Mouse (Mus musculus) embryonic stem cell, embryonic (primary cell): ENCODE measurements around the gene Kif26b.

Source experiments
- CTCF ChIA-PET, 4 experiments: fragments of 300-600 bp in 2 of 4; fragments of 350-600 bp in 2 of 4; sonication (Branson Sonifier 250); formaldehyde crosslinking; loops; one replicate each; lab custom pipeline; 2022; ENCODE audit warnings: inconsistent platforms in 2 of 4; lab: Charles Lee
- POLR2A ChIA-PET, 4 experiments: fragments of 300-600 bp in 2 of 4; fragments of 350-600 bp in 2 of 4; sonication (Branson Sonifier 250); formaldehyde crosslinking; loops; one replicate each; lab custom pipeline; 2022; ENCODE audit warnings: antibody characterized with exemption in 4 of 4, inconsistent platforms in 1 of 4; lab: Charles Lee

Kif26b gene

DNA sequence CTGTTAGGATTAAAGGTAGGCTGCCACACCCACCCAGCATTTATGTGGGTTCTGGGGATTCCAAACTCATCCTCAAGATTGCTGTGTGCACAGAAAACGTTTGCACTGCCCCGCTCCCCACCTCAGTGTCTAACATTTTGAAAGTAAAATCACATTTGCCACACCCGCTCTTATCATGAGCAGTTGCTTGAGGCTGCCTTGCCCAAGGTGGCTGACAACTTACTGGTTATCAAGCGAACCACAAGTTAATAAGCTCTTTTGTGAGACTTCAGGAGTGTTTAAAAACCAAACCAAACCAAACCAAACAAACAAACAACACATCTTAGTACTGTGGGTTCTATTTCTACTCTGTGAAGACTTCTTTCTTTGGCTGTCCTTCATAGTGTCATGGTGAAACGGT lies 101.1 kb downstream of the Kif26b start:
- ChIA-PET CTCF (interaction anchor here in 1 of 4 experiments (0.7 kb wide), 1 partner anchor 134 kb away, joined by 3 read pairs; no protein-coding TSS in a partner anchor), POLR2A (interaction anchor here in 1 of 4 experiments (0.7 kb wide), 1 partner anchor 281 kb away, joined by 3 read pairs; no protein-coding TSS in a partner anchor)

DNA sequence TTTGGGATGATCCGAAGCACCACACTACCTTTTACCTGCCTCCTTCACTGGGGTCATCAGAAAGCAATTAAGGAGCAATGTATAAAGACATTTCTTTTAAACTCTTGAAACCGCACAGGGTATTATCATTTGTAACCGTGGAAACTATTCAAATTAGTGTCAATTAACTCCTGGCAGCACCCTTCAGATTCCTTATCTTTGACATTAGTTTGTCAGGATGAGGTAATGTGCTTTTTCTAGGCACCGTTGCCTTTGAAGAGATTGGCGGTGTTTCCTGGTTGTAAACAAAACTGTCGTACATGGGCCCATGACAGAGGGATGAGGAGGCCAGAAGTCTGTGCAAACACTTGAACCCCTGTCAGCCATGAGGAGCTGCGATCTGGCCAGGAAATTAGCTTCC lies 102.9 kb downstream of the Kif26b start:
- ChIA-PET POLR2A (no interaction called here), CTCF (no interaction called here)

DNA sequence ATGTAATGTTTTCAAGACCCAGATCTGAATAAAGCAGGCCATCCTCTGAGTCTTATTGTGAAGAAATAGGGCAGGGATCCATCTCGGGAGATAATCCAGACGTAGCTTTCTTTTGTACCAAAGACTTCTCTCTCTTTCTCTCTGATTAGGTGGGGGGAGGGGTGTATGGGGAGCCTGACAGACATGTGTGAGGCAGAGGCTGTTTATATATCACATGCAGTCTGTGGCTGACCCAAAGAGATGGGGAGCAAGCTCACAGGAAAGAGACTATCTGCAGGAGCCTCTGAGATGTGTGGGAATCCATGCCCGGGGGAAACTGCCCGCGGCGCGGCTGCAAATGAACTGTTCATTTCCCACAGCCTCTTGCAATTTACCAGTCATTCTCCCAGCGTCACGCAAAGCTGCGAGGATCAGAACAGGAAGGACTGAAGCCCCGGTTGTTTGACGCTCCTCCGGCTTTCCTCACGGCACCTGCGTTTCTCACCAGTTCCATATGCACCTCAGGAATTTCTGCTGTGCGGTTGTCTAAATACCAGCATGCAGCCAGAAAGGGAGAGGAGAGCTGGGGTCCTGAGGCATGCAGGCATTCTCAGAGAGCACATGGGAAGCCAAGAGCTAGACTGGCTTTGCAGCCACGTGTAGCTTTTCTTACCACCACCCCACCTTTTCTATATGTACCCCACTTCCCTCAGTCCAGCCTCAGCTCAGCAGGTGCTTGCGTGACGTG lies 105.6 kb downstream of the Kif26b start:
- CTCF ChIA-PET: no interaction called here
- POLR2A ChIA-PET: no interaction called here

DNA sequence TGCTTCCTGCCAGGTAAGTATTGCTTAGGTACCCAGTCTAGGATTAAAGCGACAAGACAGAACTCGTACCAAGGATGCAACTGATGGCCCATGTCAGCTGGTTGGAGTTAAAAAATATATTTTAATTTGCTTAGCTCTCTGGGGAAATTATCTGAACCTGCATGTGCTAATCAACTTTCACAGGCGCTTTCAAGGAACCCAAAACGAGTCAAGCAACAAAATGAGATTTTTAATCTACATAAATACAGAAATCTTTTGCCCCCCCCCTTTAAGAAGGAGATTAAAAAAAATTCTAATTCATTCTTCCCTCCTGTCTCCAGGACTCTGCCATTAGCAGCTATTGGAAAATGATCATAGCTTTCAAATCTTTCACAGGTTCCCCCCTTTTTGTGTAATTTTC lies 106.5 kb downstream of the Kif26b start:
- ChIA-PET POLR2A (interaction anchor here in 1 of 4 experiments (0.6 kb wide), 1 partner anchor 581 kb away, joined by 3 read pairs; no protein-coding TSS in a partner anchor), CTCF (interaction anchor here in 1 of 4 experiments (0.6 kb wide), 1 partner anchor 11 kb away, joined by 5 read pairs; no protein-coding TSS in a partner anchor)

DNA sequence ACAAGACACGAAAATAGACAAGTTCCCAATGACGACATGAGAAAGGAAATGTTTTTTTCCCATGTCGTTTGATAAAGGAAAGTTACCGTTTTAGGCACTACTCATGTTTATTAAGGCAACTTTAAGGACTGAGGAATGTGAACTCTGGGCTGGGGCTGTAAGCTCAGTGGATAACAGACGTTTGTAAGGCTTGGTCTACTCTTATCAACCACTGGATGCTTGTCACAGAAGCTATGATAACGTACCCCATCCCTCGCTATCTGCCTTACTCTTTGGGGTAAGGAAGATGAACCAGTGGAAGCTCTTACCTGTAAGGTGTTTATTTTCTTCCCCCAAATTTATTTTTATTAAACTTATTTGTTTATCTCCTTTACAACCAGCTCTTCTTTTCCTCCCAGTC lies 108.4 kb downstream of the Kif26b start:
- CTCF ChIA-PET: interaction anchor here in 1 of 4 experiments (0.7 kb wide), 1 partner anchor 1430 kb away, joined by 3 read pairs; no protein-coding TSS in a partner anchor
- POLR2A ChIA-PET: interaction anchor here in 1 of 4 experiments (0.6 kb wide), 1 partner anchor 47 kb away, joined by 3 read pairs; no protein-coding TSS in a partner anchor

DNA sequence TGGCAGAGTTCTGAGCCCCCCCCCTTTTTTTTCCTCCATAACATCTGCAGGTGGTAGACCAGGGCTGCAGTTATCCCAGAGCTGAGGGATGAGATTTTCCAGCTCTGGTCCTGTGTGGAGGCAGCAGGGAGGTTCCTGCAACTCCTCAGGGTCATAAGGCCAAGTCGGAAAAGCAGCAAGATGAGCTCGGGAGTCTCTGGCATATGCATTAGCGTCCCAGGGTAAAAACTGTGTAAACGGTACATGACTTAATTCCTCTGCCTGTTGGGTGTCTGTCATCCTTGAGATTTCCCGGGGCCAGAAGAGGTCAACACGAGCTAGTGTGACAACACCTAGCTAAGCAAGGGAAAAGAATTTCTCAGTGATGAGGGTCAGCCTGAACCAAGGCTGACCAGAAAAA lies 111.0 kb downstream of the Kif26b start:
- POLR2A ChIA-PET: interaction anchor here in 1 of 4 experiments (0.5 kb wide), 1 partner anchor 58 kb away, joined by 3 read pairs; no protein-coding TSS in a partner anchor
- CTCF ChIA-PET: no interaction called here

DNA sequence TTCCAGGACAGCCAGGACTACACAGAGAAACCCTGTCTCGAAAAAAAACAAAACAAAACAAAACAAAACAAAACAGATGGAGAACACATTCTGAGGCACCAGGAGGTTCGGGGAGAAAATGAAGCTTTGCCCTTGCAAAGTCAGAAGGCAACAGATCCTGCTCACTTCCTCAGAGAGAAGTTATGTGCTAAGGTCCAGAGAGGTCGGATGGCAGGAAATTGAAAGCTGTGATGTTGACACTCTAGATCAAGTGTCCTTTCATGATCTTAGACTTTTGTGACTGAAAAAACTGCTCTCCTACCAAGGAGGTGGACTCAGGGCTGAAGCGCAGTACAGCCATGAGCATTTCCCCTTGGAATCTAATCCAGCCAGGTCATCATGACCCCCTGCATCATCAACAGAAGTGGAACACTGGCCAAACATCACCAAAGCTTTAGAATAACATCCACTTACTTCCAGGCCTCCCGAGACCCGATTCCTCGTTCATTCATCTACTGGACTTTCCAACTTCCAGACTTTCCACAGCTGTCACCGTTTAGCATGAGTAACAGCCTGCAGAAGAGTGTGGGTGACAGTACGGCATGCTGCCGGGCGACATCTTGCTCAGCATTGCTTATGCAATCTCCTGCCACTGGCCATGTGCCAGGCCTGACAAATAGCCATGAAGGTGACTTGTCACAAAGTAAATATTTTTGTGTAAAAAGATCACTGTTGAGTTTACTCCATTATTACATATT lies 112.0 kb downstream of the Kif26b start:
- CTCF ChIA-PET: no interaction called here

DNA sequence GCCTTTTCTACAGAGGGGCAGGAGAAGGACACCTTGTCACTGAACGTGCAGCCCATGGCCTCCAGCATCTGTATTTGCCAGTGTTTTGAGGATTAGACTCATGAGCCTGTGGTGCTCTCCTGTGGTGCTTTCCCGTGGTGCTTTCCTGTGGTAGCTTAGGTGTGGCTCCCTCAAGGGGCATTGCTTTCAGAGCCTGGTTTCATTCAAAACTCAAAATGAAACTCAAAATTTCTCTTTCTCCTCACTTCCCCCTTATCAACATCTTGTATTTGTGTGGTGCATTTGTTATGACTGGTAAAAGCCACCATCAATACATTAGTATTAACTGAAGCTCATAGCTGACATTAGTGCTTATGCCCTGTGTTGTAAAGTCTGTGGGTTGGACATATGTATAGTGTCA lies 112.9 kb downstream of the Kif26b start:
- POLR2A ChIA-PET: no interaction called here
- CTCF ChIA-PET: interaction anchor here in 1 of 4 experiments (1.4 kb wide), 1 partner anchor 111 kb away, joined by 4 read pairs; no protein-coding TSS in a partner anchor

More for the DNA sequence above, 112.0 kb downstream of the Kif26b start:
- POLR2A ChIA-PET: interaction anchor here in 1 of 4 experiments (0.5 kb wide), 1 partner anchor 59 kb away, joined by 3 read pairs; no protein-coding TSS in a partner anchor

DNA sequence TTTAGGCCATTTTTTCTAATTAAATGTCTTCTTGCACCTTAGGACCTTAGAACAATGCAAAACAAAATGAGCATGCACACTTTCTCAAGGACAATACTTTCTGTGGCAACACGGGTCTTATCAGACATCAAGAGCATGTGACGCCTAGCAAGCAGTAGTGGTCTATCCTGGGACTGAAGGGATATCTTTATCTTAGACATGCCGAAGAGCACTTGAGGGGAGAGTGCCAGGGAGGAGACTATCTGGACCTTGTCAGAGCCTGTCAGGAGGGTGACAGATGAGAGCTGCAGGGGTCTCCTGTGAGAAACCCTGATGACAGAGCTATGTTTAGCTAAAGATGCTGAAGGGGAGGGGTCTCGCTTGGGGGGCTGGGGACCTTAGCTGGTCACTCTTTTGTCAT lies 116.0 kb downstream of the Kif26b start:
- POLR2A ChIA-PET: no interaction called here
- CTCF ChIA-PET: no interaction called here

DNA sequence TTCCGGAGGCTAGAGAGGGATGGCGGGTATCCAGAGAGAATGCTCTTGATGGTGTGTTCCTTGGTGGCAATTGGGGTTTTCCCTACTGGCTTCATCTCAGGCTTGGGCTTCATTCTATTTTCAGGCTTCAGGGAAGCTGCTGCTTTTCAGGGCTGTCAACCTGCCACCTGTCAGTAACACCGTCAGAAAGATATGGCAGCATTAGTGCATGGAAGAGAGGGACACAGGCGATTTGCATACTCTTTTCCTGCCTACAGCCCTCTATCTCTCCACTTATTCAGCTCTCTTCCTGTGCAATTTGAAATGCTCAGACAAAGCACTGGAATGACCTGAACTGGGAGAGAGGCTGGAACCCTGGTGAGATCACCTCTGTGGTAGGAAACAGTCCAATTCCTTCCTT lies 117.7 kb downstream of the Kif26b start:
- POLR2A ChIA-PET: no interaction called here
- CTCF ChIA-PET: no interaction called here

DNA sequence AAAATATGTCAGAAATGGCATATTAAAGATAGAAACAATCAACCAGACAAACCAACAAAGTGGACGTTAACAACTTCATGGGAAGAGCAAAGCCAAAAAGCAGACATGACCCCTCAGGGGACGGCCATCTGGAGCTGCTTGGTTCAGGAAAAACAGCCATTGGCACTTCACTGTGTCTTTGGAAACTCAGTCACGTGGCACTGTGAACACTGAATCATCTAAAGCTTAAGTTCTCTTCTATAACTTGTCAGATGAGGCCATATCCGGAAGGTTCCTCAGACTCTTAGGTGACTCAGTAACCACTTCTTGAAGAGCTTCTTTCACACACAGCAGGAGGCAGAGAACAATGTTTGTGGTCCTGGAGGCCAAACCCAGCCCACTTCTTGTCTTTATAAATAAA lies 126.6 kb downstream of the Kif26b start:
- ChIA-PET POLR2A (no interaction called here), CTCF (no interaction called here)

DNA sequence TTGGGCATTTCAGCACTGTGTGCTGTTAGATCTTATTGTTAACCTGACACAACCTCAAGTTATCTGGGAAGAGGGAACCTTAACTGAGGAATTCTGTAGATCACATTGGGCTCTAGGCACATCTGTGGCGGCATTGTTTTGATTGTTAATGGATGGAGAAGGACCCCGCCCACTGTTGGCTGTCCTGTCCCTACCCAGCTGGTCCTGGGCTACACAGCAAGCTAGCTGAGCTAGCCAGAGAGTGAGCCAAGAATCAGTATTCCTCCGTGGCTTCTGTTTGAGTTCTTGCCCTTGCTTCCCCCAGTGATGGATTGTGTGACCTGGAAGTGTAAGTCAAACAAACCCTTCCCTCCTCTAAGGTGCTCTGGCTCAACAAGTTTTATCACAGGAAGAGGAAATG lies 132.1 kb downstream of the Kif26b start:
- POLR2A ChIA-PET: interaction anchor here in 1 of 4 experiments (0.7 kb wide), 1 partner anchor 612 kb away, joined by 3 read pairs; no protein-coding TSS in a partner anchor
- CTCF ChIA-PET: no interaction called here

DNA sequence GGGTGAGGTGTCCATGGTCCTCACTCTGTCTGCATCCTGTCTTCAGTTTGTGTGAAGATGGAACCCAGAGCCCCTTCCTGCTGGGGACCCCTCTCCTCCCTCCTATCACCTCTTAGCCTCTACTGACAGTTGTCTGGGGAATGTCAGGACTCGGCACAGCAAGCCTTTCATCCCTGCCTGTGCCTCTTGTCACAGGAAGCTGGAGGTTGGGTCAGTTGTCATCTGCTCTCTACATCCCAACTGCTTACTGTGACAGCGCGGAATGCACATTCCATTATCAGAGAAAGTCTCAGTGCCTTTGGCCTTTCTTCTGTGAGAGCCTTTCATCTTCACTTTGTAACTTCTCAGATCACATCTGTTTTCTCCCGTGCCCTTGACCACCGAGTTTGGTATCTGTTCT lies 132.6 kb downstream of the Kif26b start:
- POLR2A ChIA-PET: no interaction called here
- CTCF ChIA-PET: no interaction called here

DNA sequence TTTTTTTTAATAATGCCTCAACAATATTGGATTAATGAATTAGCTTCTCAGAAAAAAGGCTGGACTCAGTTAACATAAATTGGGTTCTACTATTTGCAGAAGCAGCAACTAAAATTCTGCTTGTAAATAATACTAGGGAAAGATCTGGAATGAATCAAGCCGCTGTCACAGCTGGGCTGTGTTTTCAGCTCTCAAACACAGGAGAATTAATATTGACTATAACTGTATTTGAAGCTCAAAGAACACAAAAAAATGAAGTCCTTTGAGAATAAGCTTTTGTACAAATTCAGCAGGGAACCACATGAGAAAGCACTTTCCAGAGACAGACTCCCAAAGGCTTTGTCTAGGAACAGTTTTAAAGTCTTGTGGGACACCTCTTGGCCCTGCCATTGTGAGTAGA lies 134.6 kb downstream of the Kif26b start:
- ChIA-PET POLR2A (no interaction called here), CTCF (interaction anchor here in 2 of 4 experiments (0.7 to 0.8 kb wide), 2 partner anchors 133 to 915 kb away, joined by 3 to 4 read pairs; no protein-coding TSS in a partner anchor)

DNA sequence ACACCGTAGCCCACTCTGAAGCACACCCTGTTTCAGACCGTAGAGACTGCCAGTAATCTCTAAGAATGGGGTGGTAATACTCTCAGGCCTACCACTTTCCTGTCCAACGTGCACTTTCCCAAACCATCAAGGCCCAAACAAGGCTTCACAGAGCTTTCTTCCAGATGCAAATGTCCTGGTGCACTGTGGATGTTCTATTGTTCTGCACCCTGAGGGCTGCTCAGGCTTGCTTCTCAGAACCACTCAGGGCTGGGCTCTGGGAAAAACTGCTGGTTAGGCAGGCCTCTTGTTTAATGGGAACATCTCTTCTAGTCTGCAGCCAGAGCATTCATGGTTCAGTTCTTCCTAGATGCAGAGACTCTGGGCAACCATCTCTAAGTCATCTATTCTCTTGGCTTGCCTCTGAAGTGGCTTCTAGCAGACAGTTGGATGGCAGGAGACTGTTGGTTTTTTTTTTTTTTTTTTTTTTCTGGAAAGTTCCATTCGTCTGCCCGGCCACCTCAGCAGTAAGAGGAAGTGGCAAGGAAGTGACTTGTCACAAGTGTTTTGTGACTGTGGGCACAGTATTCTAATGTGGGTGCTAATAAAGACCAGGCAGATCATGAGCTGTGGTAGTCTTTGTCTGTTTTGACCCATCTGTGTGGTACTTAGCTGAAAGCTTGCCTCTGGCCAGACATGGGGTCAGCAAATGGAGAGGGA lies 135.5 kb downstream of the Kif26b start:
- ChIA-PET CTCF (interaction anchor here in 3 of 4 experiments (0.6 to 0.8 kb wide), 3 partner anchors 112 to 476 kb away, joined by 4 to 6 read pairs (median 5); no protein-coding TSS in a partner anchor), POLR2A (no interaction called here)

DNA sequence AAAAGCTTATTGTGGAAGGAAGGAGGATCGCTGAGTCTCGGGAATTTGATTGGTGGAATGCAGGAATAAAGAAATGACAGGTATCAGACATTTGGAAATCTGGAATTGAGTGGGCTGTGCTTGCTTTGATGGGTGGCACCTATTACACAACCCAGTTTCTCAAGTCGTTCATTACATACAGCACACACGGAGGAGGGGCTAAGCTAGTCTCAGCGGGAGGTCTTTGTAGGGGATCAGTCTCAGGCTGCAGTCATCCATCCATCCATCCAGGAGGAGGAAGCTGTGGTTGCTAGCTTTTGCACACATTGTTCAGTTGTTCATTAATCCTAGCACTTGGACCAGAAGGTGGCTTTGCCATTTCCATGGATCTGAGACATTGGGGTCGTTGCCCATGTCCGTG lies 137.6 kb downstream of the Kif26b start:
- POLR2A ChIA-PET: interaction anchor here in 1 of 4 experiments (0.6 kb wide), 3 partner anchors 92 to 1575 kb away, joined by 3 to 7 read pairs (median 4); no protein-coding TSS in a partner anchor
- CTCF ChIA-PET: interaction anchor here in 1 of 4 experiments (1.0 kb wide), 1 partner anchor 136 kb away, joined by 3 read pairs; no protein-coding TSS in a partner anchor

DNA sequence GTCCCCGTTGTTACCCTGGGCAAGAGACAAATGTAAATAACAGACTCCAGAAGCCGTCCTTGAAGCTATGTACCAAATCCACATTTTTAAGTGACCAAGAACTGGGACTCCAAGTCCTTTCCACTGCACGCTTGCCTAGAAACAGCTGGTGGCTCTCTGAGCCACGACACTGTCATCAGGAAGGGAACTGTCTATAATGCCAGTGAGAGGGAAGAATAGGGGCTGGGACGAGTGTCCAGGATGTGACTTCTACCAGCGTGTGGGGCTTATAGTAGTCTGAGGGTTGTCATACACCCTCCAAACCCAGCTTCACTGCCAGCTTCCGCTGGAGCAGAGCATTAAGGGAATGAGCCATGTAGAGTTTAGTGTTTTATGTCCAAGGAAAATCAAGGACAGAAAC lies 138.9 kb downstream of the Kif26b start:
- POLR2A ChIA-PET: no interaction called here
- CTCF ChIA-PET: no interaction called here

DNA sequence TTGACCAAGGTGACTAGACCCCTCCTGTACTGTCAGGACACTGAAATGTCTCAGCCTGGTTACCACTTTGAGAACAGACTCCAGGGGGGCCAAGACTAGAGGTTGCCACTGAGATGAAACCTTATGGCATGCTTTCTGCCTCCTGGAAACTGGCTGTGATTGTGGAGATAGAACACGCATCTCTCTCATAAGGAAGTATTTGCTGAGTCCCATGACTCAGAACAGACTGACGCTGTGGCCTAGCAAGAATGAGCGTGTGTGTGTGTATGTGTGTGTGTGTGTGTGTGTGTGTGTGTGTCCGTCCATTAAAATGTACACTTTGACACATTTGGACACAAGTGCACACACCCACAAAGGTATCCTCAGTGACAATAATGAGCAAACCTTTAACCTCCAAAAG lies 140.0 kb downstream of the Kif26b start:
- POLR2A ChIA-PET: no interaction called here
- CTCF ChIA-PET: no interaction called here

DNA sequence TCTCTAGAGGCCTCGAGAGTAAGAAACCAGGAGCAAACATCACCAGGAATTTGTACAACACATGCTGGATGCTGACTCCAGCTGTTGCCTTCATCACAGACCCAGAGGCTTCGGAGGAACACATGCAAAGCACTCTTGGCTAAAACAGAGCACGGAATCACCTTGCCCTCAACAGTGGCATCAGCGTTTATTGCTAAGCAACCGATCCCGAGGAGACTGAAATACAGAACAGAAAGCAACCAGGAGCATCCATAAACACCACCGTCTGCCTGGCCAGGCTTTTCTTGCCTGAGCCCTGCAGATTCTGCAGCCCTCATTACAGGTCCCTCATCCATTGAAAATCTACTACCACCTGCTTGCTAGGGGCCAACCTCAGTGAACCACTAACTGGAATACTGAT lies 144.1 kb downstream of the Kif26b start:
- ChIA-PET POLR2A (interaction anchor here in 1 of 4 experiments (0.6 kb wide), 1 partner anchor 365 kb away, joined by 3 read pairs; no protein-coding TSS in a partner anchor), CTCF (no interaction called here)
